Mouse (Mus musculus) midbrain, embryonic 13.5 days (tissue): Measurements from ENCODE around the gene Cck. TPM values are rescaled to one million over a fixed set of nuclear protein-coding genes. Genes with fewer than 3 reads are reported as not detected.

ENCODE experiments used
- ATAC-seq: fragments of 200-750 bp; cut with Nextera tagmentation; 2 replicates; pipeline ENCODE4 v1.8.0; 2017; ENCODE audit warnings: mild to moderate bottlenecking, moderate TSS enrichment, moderate library complexity
- H3K27ac ChIP-seq: fragments of 300-500 bp; sonication (generic); 2 replicates; pipeline ENCODE4 v1.5.1; 2015; ENCODE audit warnings: inconsistent platforms, mild to moderate bottlenecking, moderate library complexity
- H3K27me3 ChIP-seq: fragments of 300-500 bp; sonication (generic); 2 replicates; pipeline ENCODE4 v1.6.1; 2015; ENCODE audit warnings: mild to moderate bottlenecking, inconsistent platforms
- H3K36me3 ChIP-seq: fragments of 300-500 bp; sonication (generic); 2 replicates; pipeline ENCODE4 v1.6.1; 2015; ENCODE audit warnings: mild to moderate bottlenecking, inconsistent platforms
- H3K4me1 ChIP-seq: fragments of 300-500 bp; sonication (generic); replicated peaks from 2 replicates; pipeline ENCODE4 v1.6.1; 2015; ENCODE audit warnings: inconsistent platforms
- H3K4me2 ChIP-seq: fragments of 300-500 bp; sonication (generic); replicated peaks from 2 replicates; pipeline ENCODE4 v1.6.1; 2015; ENCODE audit warnings: moderate library complexity, mild to moderate bottlenecking, inconsistent platforms
- H3K4me3 ChIP-seq: fragments of 300-500 bp; sonication (generic); replicated peaks from 2 replicates; pipeline ENCODE4 v1.5.1; 2015; ENCODE audit warnings: mild to moderate bottlenecking, inconsistent platforms
- H3K9ac ChIP-seq: fragments of 300-500 bp; sonication (generic); replicated peaks from 2 replicates; pipeline ENCODE4 v1.6.1; 2015; ENCODE audit warnings: mild to moderate bottlenecking, inconsistent platforms
- H3K9me3 ChIP-seq: fragments of 300-500 bp; sonication (generic); 2 replicates; pipeline ENCODE4 v1.6.1; 2016; ENCODE audit warnings: mild to moderate bottlenecking, inconsistent platforms
- WGBS: fragments of 180-500 bp; shearing (Covaris S2); methylation state at CpG from one replicate; pipeline ENCODE4 v1.1.7; 2015; 5-methylcytosine and 5-hydroxymethylcytosine counted together
- polyA plus RNA-seq: library from polyadenylated mRNA; unstranded; fragments of >200 nt; fragmentation: Nextera tagmentation; extraction: Ambion mirVana; gene quantifications from 2 replicates; pipeline ENCODE4 v1.2.1, GENCODE M21; 2015

Gene Cck
- polyA plus RNA-seq, 1 experiment from 2014 or later, result 24.1 TPM

GRCm38 (mm10) chr9:121491592-121492240 lies 3.8 kb downstream of the Cck start:
- Histone ChIP-seq H3K9me3 (no peaks in the 10 kb centered on the region), H3K4me2 (no peak overlapping the region), H3K36me3 (no peaks in the 10 kb centered on the region), H3K27me3 (peaks cover 46% of the 10 kb centered on the region), H3K27ac (no peak overlapping the region), H3K9ac (no peak overlapping the region), H3K4me1 (peaks cover 22% of the 10 kb centered on the region), H3K4me3 (no peak overlapping the region)
- WGBS, result 63% methylated on average over 11 of the region's 11 CpGs
- no peak for ATAC-seq

GRCm38 (mm10) chr9:121487216-121487615 lies 8.3 kb downstream of the Cck start:
- peaks cover 1% of the 10 kb centered on the region for H3K27me3 ChIP-seq
- H3K27ac ChIP-seq, result no peak overlapping the region
- 73% methylated on average over 7 of the region's 7 CpGs for WGBS
- H3K4me3 ChIP-seq, result no peak overlapping the region
- H3K4me2 ChIP-seq, result no peak overlapping the region
- H3K9me3 ChIP-seq, result no peaks in the 10 kb centered on the region
- no peak overlapping the region for H3K9ac ChIP-seq
- H3K4me1 ChIP-seq, result no peaks in the 10 kb centered on the region; the same call in 1 of the 2 replicates
- ATAC-seq, result no peak
- no peaks in the 10 kb centered on the region for H3K36me3 ChIP-seq

GRCm38 (mm10) chr9:121479453-121479852 lies 16.0 kb downstream of the Cck start:
- WGBS, result 28% methylated on average over 5 of the region's 5 CpGs
- Histone ChIP-seq H3K9ac (no peak overlapping the region), H3K36me3 (peaks cover 7% of the 10 kb centered on the region), H3K9me3 (no peaks in the 10 kb centered on the region), H3K27ac (no peak overlapping the region), H3K4me3 (no peak overlapping the region), H3K4me1 (peaks cover 3% of the 10 kb centered on the region), H3K4me2 (no peak overlapping the region), H3K27me3 (no peaks in the 10 kb centered on the region)
- peak; percentile 65 for ATAC-seq

GRCm38 (mm10) chr9:121477305-121477911 lies 18.1 kb downstream of the Cck start:
- peaks cover 27% of the 10 kb centered on the region for H3K36me3 ChIP-seq
- H3K27ac ChIP-seq, result no peak overlapping the region; the same call in 1 of the 2 replicates
- no peaks in the 10 kb centered on the region for H3K27me3 ChIP-seq
- ATAC-seq, result peak; percentile 73
- H3K4me3 ChIP-seq, result no peak overlapping the region
- 12% methylated on average over 15 of the region's 15 CpGs for WGBS
- H3K4me2 ChIP-seq, result peak overlapping the region; percentile 29; the same call in 1 of the 2 replicates
- H3K9me3 ChIP-seq, result no peaks in the 10 kb centered on the region
- H3K4me1 ChIP-seq, result peaks cover 3% of the 10 kb centered on the region
- H3K9ac ChIP-seq, result peak overlapping the region; percentile 44; the same call in 1 of the 2 replicates

- Histone ChIP-seq H3K9ac (no peak overlapping the region), H3K9me3 (no peaks in the 10 kb centered on the region), H3K4me3 (no peak overlapping the region), H3K4me1 (peaks cover 3% of the 10 kb centered on the region), H3K27ac (no peak overlapping the region), H3K36me3 (peaks cover 42% of the 10 kb centered on the region), H3K4me2 (no peak overlapping the region), H3K27me3 (no peaks in the 10 kb centered on the region)
- 85% methylated on average over 16 of the region's 16 CpGs for WGBS
- no peak for ATAC-seq
Measured at GRCm38 (mm10) chr9:121475488-121476452, 19.7 kb downstream of the Cck start.

GRCm38 (mm10) chr9:121474771-121475170 lies 20.7 kb downstream of the Cck start:
- 88% methylated on average over 5 of the region's 5 CpGs for WGBS
- Histone ChIP-seq H3K9ac (no peak overlapping the region), H3K4me2 (no peak overlapping the region), H3K27me3 (no peaks in the 10 kb centered on the region), H3K4me1 (peaks cover 7% of the 10 kb centered on the region), H3K36me3 (peaks cover 46% of the 10 kb centered on the region), H3K27ac (no peak overlapping the region), H3K9me3 (no peaks in the 10 kb centered on the region), H3K4me3 (no peak overlapping the region)
- no peak for ATAC-seq

- Histone ChIP-seq H3K4me3 (no peak overlapping the region), H3K27ac (no peak overlapping the region), H3K27me3 (no peaks in the 10 kb centered on the region), H3K4me2 (no peak overlapping the region), H3K9ac (no peak overlapping the region), H3K36me3 (peaks cover 78% of the 10 kb centered on the region), H3K9me3 (no peaks in the 10 kb centered on the region), H3K4me1 (0 out of 2 replicates have a peak, but pooled peaks cover 4% of the 10 kb centered on the region)
- ATAC-seq, result no peak
- WGBS, result 89% methylated on average over 6 of the region's 6 CpGs
Measured at GRCm38 (mm10) chr9:121469711-121470110, 25.8 kb downstream of the Cck start.

- WGBS, result 85% methylated on average over 11 of the region's 11 CpGs
Measured at GRCm38 (mm10) chr9:121467460-121467859, 28.0 kb downstream of the Cck start.

GRCm38 (mm10) chr9:121460527-121460926 lies 35.0 kb downstream of the Cck start:
- ATAC-seq, result no peak
- Histone ChIP-seq H3K4me1 (no peaks in the 10 kb centered on the region), H3K9me3 (no peaks in the 10 kb centered on the region), H3K9ac (no peak overlapping the region), H3K4me2 (no peak overlapping the region), H3K27ac (no peak overlapping the region), H3K27me3 (no peaks in the 10 kb centered on the region), H3K36me3 (peaks cover 78% of the 10 kb centered on the region), H3K4me3 (no peak overlapping the region)
- 85% methylated on average over 16 of the region's 16 CpGs for WGBS

More at GRCm38 (mm10) chr9:121467460-121467859, 28.0 kb downstream of the Cck start:
- Histone ChIP-seq H3K4me2 (no peak overlapping the region), H3K4me3 (no peak overlapping the region), H3K9me3 (no peaks in the 10 kb centered on the region), H3K27me3 (no peaks in the 10 kb centered on the region), H3K9ac (no peak overlapping the region), H3K4me1 (0 out of 2 replicates have a peak, but pooled peaks cover 4% of the 10 kb centered on the region), H3K36me3 (peaks cover 73% of the 10 kb centered on the region), H3K27ac (no peak overlapping the region)
- ATAC-seq, result no peak

- no peak overlapping the region for H3K4me2 ChIP-seq
- H3K36me3 ChIP-seq, result peaks cover 81% of the 10 kb centered on the region
- no peak overlapping the region for H3K27ac ChIP-seq
- H3K4me3 ChIP-seq, result no peak overlapping the region
- no peaks in the 10 kb centered on the region for H3K4me1 ChIP-seq
- no peak for ATAC-seq
- no peak overlapping the region for H3K9ac ChIP-seq
- 89% methylated on average over 2 of the region's 2 CpGs for WGBS
- H3K27me3 ChIP-seq, result no peaks in the 10 kb centered on the region
- H3K9me3 ChIP-seq, result no peaks in the 10 kb centered on the region
Measured at GRCm38 (mm10) chr9:121459950-121460349, 35.5 kb downstream of the Cck start.

- no peak overlapping the region for H3K9ac ChIP-seq
- H3K9me3 ChIP-seq, result no peaks in the 10 kb centered on the region
- no peak overlapping the region for H3K4me2 ChIP-seq
- H3K27ac ChIP-seq, result no peak overlapping the region
- H3K27me3 ChIP-seq, result no peaks in the 10 kb centered on the region
- 32% methylated on average over 8 of the region's 8 CpGs for WGBS
- peaks cover 85% of the 10 kb centered on the region for H3K36me3 ChIP-seq
- ATAC-seq, result no peak
- no peaks in the 10 kb centered on the region for H3K4me1 ChIP-seq
- no peak overlapping the region for H3K4me3 ChIP-seq
Measured at GRCm38 (mm10) chr9:121458466-121458865, 37.0 kb downstream of the Cck start.
